Mouse (Mus musculus): ENCODE data around the gene Olfr930. TPM values are rescaled to one million over a fixed set of nuclear protein-coding genes. Genes with fewer than 3 reads are reported as not detected.

Olfr930 gene
- not detected in 2 replicates for total RNA-seq (2021)
- long read RNA-seq, result 0 reads

DNA sequence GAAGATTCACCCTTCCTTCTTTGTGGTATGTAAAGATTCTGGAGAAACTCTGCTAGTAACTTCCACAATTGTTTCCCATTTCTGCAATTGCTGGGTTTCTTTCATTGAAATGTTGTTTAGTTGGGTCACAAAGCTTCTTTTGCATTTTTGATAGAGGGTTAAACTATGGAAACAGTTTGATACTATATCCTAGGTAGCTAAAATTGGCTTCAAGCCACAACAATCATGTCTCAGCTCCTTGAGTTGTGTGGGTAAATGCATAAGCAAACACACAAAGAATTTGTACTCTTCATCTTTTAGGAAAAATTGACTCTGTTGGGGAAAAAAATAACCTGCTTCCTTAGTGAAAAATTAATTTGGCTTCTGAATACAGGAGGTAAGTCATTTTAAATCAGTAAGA lies at the start of gene Olfr930:
Gene Olfr930 (plus strand): TSS at position 301 of the 400 bp plus-strand sequence.
- no peak for DNase-seq

GRCm38 (mm10) chr9:38953401-38954123 lies 24.0 kb downstream of the Olfr930 start:
- DNase-seq, result no peak

DNA sequence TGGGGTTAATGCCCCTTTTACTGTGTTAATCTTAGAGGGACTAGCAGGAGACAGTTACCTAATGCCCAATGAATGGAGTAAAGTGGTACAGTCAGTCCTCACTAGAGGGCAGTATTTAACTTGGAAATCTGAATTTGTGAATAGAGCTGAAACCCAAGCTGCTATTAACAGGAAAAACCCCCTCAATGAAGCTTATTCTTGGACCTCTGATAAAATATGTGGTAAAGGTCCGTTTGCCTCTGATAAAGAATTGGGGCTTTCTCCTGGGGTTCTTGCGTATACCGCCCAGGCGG lies 24.5 kb downstream of the Olfr930 start:
- no peak for DNase-seq

DNA sequence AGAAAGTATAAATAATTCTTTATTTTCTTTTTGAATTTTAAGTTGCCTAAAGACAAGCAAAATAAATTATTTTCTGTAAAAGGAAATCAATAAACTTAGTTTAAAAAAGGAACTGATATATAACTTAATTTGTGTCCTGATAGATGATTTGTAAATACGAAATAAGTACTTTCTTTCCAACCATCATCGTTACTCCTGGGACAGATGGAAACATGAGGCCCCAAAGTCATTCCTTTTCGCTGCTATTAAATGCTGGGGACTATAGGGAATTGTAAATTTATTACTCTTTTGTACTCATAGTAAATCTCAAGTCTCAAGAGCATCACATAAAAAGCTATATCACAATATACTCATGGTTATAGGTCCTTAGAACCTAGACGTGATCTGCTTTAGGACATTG lies 42.4 kb downstream of the Olfr930 start, which contains the start of gene Olfr933:
Gene Olfr933 (plus strand): TSS at position 301 of the 400 bp plus-strand sequence.
- DNase-seq, result no peak

Other genes with a start within 250 kb of the Olfr930 start
- not detected in 2 replicates for gene Olfr919, start 226.1 kb upstream of the Olfr930 start, total RNA-seq (2021)
- 39.8 and 55.8 TPM in 2 replicates for gene Vwa5a, start 211.5 kb upstream of the Olfr930 start, total RNA-seq (2021)
- 0.14 and 0.46 TPM in 2 replicates for gene Olfr920, start 177.5 kb upstream of the Olfr930 start, total RNA-seq (2021)
- gene Olfr921, start 156.7 kb upstream of the Olfr930 start, total RNA-seq (2021), result not detected in 2 replicates
- not detected in 2 replicates for gene Olfr922, start 115.2 kb upstream of the Olfr930 start, total RNA-seq (2021)
- not detected in 2 replicates for gene Olfr923, start 103.3 kb upstream of the Olfr930 start, total RNA-seq (2021)
- gene Olfr924, start 85.4 kb upstream of the Olfr930 start, total RNA-seq (2021), result not detected in 2 replicates
- not detected in 2 replicates for gene Olfr26, start 74.7 kb upstream of the Olfr930 start, total RNA-seq (2021)
- gene Olfr926, start 52.7 kb upstream of the Olfr930 start, total RNA-seq (2021), result not detected in 2 replicates
- gene Olfr933, start 42.5 kb downstream of the Olfr930 start, total RNA-seq (2021), result not detected in 2 replicates
- gene Olfr934, start 58.5 kb downstream of the Olfr930 start, total RNA-seq (2021), result not detected in 2 replicates
- gene Olfr935, start 69.9 kb downstream of the Olfr930 start, total RNA-seq (2021), result not detected in 2 replicates
- gene Olfr146, start 93.6 kb downstream of the Olfr930 start, total RNA-seq (2021), result not detected in 2 replicates
- gene Olfr937, start 135.1 kb downstream of the Olfr930 start, total RNA-seq (2021), result not detected in 2 replicates
- not detected in 2 replicates for gene Olfr938, start 149.1 kb downstream of the Olfr930 start, total RNA-seq (2021)
- gene Olfr27, start 198.3 kb downstream of the Olfr930 start, total RNA-seq (2021), result not detected in 2 replicates
- gene Olfr943, start 236.5 kb downstream of the Olfr930 start, total RNA-seq (2021), result not detected in 2 replicates

All from adrenal gland, postnatal 25 days (tissue).